Comparison of ENCODE assay signal across 13 mouse cellular contexts in genomic region chr11:118552478-118552877, GRCm38 (mm10).
"Had no signal": no experiment of that assay in that cellular context is flagged by ENCODE, and none has a peak within 500 bp of the region (broad histone marks: within the 10 kb centered on the region; RNA-seq: fewer than 3 reads in every experiment).

No protein-coding gene starts in this region.

- H3K4me3 ChIP-seq: limb, embryonic 12.5 days; liver, embryonic 13.5 days; lung, embryonic 15.5 days; megakaryocyte, embryonic 14.5 days; midbrain, embryonic 12.5 days had no signal

- ATAC-seq: liver, postnatal 0 days had no signal

- H3K36me3 ChIP-seq: limb, embryonic 12.5 days; liver, embryonic 13.5 days; lung, embryonic 15.5 days; midbrain, embryonic 12.5 days had no signal

- H3K27ac ChIP-seq: limb, embryonic 12.5 days; liver, embryonic 13.5 days; lung, embryonic 15.5 days; macrophage had no signal

- H3K4me1 ChIP-seq: liver, embryonic 13.5 days; lung, embryonic 15.5 days; megakaryocyte, embryonic 14.5 days had no signal

- H3K4me2 ChIP-seq: limb, embryonic 12.5 days; liver, embryonic 13.5 days; lung, embryonic 15.5 days; midbrain, embryonic 12.5 days had no signal

- H3K9me3 ChIP-seq: limb, embryonic 12.5 days; liver, embryonic 13.5 days; lung, embryonic 15.5 days; megakaryocyte, embryonic 14.5 days; midbrain, embryonic 12.5 days had no signal

- H3K27me3 ChIP-seq: lung, embryonic 15.5 days had no signal

- DNase-seq: kidney, adult 8-10 months; kidney, postnatal 25 days; liver; liver, embryonic 13.5 days; liver, postnatal 0 days; lung, postnatal 14 days; right cerebral cortex, postnatal 25 days; thymus, postnatal 14 days had no signal

- H3K9ac ChIP-seq: limb, embryonic 12.5 days; liver, embryonic 13.5 days; liver, postnatal 0 days; lung, embryonic 15.5 days; midbrain, embryonic 12.5 days had no signal
